Mouse (Mus musculus) gastrocnemius, adult 18-20 months (tissue): ENCODE data around the gene Fam173a. TPM values are rescaled to one million over a fixed set of nuclear protein-coding genes. Genes with fewer than 3 reads are reported as not detected.

Experiments used
- DNase-seq: peaks from one replicate; pipeline ENCODE4 v3.0.0; 2021; ENCODE audit warnings: low spot score
- total RNA-seq, 2 experiments: library from RNA; stranded (reverse); gene quantifications; 2 replicates each; pipeline ENCODE4 v1.2.3; 2021

Gene Fam173a
- total RNA-seq, 2 experiments from 2014 or later = 42.2 to 46.8 TPM

- peak; percentile 78 for DNase-seq
Measured at GRCm38 (mm10) chr17:25801029-25801428, 8.3 kb upstream of the Fam173a start.

- peak; percentile 87 for DNase-seq
Measured at GRCm38 (mm10) chr17:25796951-25797369, 4.3 kb upstream of the Fam173a start, which contains the start of gene Metrn. Metrn (minus strand) TSS chr17:25797136.

- peak; percentile 60 for DNase-seq
Measured at GRCm38 (mm10) chr17:25796211-25796771, 3.6 kb upstream of the Fam173a start.

- no peak for DNase-seq
Measured at GRCm38 (mm10) chr17:25795609-25796092, 3.0 kb upstream of the Fam173a start, which contains the start of gene AC134908.4. AC134908.4 (minus strand) TSS chr17:25795659.

- no peak for DNase-seq
Measured at GRCm38 (mm10) chr17:25794998-25795397, 2.3 kb upstream of the Fam173a start.

GRCm38 (mm10) chr17:25794197-25794596, 1.5 kb upstream of the Fam173a start:
- DNase-seq = no peak

- DNase-seq = peak; percentile 87
Measured at GRCm38 (mm10) chr17:25791843-25792527, 716 bp downstream of the Fam173a start.

- DNase-seq = no peak
Measured at GRCm38 (mm10) chr17:25791320-25791842, 1.3 kb downstream of the Fam173a start.

GRCm38 (mm10) chr17:25786781-25787504, 5.8 kb downstream of the Fam173a start:
- no peak for DNase-seq

- DNase-seq = no peak
Measured at GRCm38 (mm10) chr17:25786280-25786679, 6.4 kb downstream of the Fam173a start, which contains the start of gene Ccdc78. Ccdc78 (plus strand) TSS chr17:25786580.

GRCm38 (mm10) chr17:25785281-25785745, 7.4 kb downstream of the Fam173a start, which contains the start of gene Haghl:
Haghl (minus strand) TSS chr17:25785673.
- peak; percentile 95 for DNase-seq

GRCm38 (mm10) chr17:25783861-25784574, 8.7 kb downstream of the Fam173a start:
- DNase-seq = no peak

- no peak for DNase-seq
Measured at GRCm38 (mm10) chr17:25783086-25783485, 9.6 kb downstream of the Fam173a start.

- DNase-seq = no peak
Measured at GRCm38 (mm10) chr17:25781339-25781738, 11.4 kb downstream of the Fam173a start.

GRCm38 (mm10) chr17:25777948-25778347, 14.8 kb downstream of the Fam173a start:
- DNase-seq = no peak

GRCm38 (mm10) chr17:25775318-25776062, 17.2 kb downstream of the Fam173a start:
- no peak for DNase-seq

- DNase-seq = peak; percentile 98
Measured at GRCm38 (mm10) chr17:25773549-25774120, 19.1 kb downstream of the Fam173a start, which contains the start of gene Narfl. Narfl (plus strand) TSS chr17:25773776.

GRCm38 (mm10) chr17:25769331-25769730, 23.4 kb downstream of the Fam173a start:
- DNase-seq = no peak

- DNase-seq = no peak
Measured at GRCm38 (mm10) chr17:25765886-25766285, 26.8 kb downstream of the Fam173a start.

GRCm38 (mm10) chr17:25762591-25762990, 30.1 kb downstream of the Fam173a start:
- no peak for DNase-seq
